In genomic region chr1:170884978-170885561, GRCm38 (mm10) we compare ENCODE assay signal across 1 mouse cellular context.
TF ChIP-seq lines count a peak whose summit lies in the region.

Gene Gm26620, plus strand, starts transcription at chr1:170885065.
Gene Dusp12, minus strand, starts transcription at chr1:170885540.

TF ChIP-seq in MEL, 35 proteins besides CTCF, POLR2A, EP300 and RAD21 (continued from another document):
- TF ChIP-seq MAZ (IDR thresholded peaks at IDR 0.05; ENCODE audit: low read depth, low read length) (no peak), TCF12 (IDR thresholded peaks at IDR 0.05; ENCODE audit: low read depth, low read length) (peak; percentile 70), SIN3A (IDR thresholded peaks at IDR 0.05; ENCODE audit: low read length) (peak; percentile 88), ZMIZ1 (IDR thresholded peaks at IDR 0.05; ENCODE audit: low read depth, low read length) (no peak), MXI1 (IDR thresholded peaks at IDR 0.05; ENCODE audit: low read depth, low read length) (peak; percentile 99), JUND (IDR thresholded peaks at IDR 0.05; ENCODE audit: low read depth, low read length) (no peak), HCFC1 (IDR thresholded peaks at IDR 0.05; ENCODE audit: low read depth, low read length) (peak; percentile 89), CHD2 (IDR thresholded peaks at IDR 0.05; ENCODE audit: low read length) (no peak), NRF1 (IDR thresholded peaks at IDR 0.05; ENCODE audit: insufficient read depth, low read depth, low read length, poor library complexity, severe bottlenecking) (no peak), POLR2AphosphoS5 (IDR thresholded peaks at IDR 0.05; ENCODE audit: borderline replicate concordance, low read depth, low read length) (no peak), USF2 (IDR thresholded peaks at IDR 0.05; ENCODE audit: borderline replicate concordance in 1 of 2, insufficient read depth in 1 of 2, low read depth in 1 of 2, low read length in 2 of 2) (no peak), CHD1 (IDR thresholded peaks at IDR 0.05; ENCODE audit: low read depth, low read length) (no peak)
